Mouse (Mus musculus) G1E (cell line): ENCODE measurements at regions not wholly inside any gene's neighbourhood (a gene's known extent, or its start where the extent isn't known, plus 50 kb on each side); places are given as distances from the start of the nearest gene placed in this dataset.

Experiments used
- CTCF ChIP-seq: IDR thresholded peaks from 2 replicates; pipeline ENCODE4 v1.5.1; 2012; ENCODE audit warnings: low read depth, low read length, inconsistent platforms, mixed read lengths
- GATA1 ChIP-seq: IDR thresholded peaks from 2 replicates; pipeline ENCODE4 v1.6.1; 2012; ENCODE audit warnings: borderline replicate concordance, low read length, inconsistent platforms, mixed read lengths
- TAL1 ChIP-seq: conservative IDR thresholded peaks from 2 replicates; pipeline ENCODE4 v1.6.1; 2012; ENCODE audit warnings: low read depth, low read length, inconsistent platforms, mixed read lengths

GRCm38 (mm10) chr12:70616487-70616886, 163.6 kb downstream of the Tmx1 start:
- TF ChIP-seq TAL1, result no peak
- no peak for TF ChIP-seq CTCF
- no peak for TF ChIP-seq GATA1
